8 mouse cellular contexts compared by ENCODE assay signal in the genomic region with DNA sequence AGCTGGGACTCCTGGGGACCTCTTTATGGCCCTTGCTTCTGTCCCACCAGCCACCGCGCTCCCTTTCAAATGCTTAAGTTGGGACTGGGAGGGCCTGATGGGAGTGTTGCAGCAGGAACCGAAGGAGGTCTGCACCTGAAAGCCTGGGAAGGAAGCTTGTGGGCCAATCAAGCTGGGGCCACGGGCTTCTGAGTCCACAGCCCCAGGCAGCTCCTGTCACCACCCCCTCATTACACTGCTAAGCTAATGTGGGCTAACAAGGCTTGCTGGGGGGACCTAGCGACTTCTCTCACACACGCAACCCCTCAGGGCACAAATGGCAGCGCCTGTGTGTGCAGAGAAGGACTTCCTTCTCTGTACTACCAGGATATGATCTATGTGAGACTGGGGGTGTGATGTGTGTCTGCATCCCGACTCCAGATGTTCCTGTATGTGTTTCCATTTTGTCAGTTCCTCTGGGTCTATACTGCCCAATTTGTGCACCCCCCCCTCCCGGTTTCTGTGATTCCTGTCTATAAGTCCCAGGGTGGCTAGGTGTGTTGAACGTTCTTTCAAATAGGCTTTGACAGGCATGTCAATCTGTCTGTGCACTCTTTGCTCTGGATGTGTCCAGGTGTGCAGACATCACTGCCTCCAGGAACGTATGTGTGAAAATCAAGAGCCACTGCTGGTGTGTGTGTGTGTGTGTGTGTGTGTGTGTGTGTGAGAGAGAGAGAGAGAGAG. TPM values are rescaled to one million over a fixed set of nuclear protein-coding genes. Genes with fewer than 3 reads are reported as not detected.
A peak's percentile ranks its signal among the peaks of the same experiment; 100 is the strongest.
DNase-seq lines count a peak whose midpoint lies in the region; ATAC-seq and TF ChIP-seq lines count a peak whose summit lies in the region.

No protein-coding gene starts in this region.

- no peak overlapping the region for H3K27ac ChIP-seq in gastrocnemius, adult 2 months
- peak overlapping the region; percentile 98 for H3K27ac ChIP-seq in forebrain, embryonic 13.5 days
- H3K27ac ChIP-seq in midbrain, embryonic 10.5 days (replicated peaks): peak overlapping the region; percentile 89

- peaks cover 6% of the 10 kb centered on the region for H3K9me3 ChIP-seq in E14TG2a.4 (ENCODE audit: low read length)
- no peaks in the 10 kb centered on the region for H3K9me3 ChIP-seq in forebrain, embryonic 13.5 days (replicated peaks)
- H3K9me3 ChIP-seq in midbrain, embryonic 10.5 days (replicated peaks): no peaks in the 10 kb centered on the region

- H3K27me3 ChIP-seq in E14TG2a.4 (ENCODE audit: insufficient read depth, low read length): peaks cover 83% of the 10 kb centered on the region
- H3K27me3 ChIP-seq in forebrain, embryonic 13.5 days: peaks cover 39% of the 10 kb centered on the region
- H3K27me3 ChIP-seq in midbrain, embryonic 10.5 days (ENCODE audit: low read depth, poor library complexity, severe bottlenecking): peaks cover 100% of the 10 kb centered on the region

- H3K4me2 ChIP-seq in forebrain, embryonic 13.5 days: peak overlapping the region; percentile 89

- WGBS in forebrain, embryonic 13.5 days: 4% methylated on average over 11 of the region's 11 CpGs
- WGBS in midbrain, embryonic 10.5 days: 6% methylated on average over 11 of the region's 11 CpGs

- no peak for DNase-seq in gastrocnemius, adult 2 months
- no peak for DNase-seq in gastrocnemius, postnatal 36 days
- peak; percentile 29 for DNase-seq in midbrain, embryonic 10.5 days (ENCODE audit: low spot score)
- no peak for DNase-seq in layer of hippocampus, adult 11-12 months (ENCODE audit: low spot score)
- no peak for DNase-seq in left cerebral cortex, adult 9 months (ENCODE audit: low spot score in 2 of 2)
- DNase-seq in urinary bladder, adult 18-20 months (ENCODE audit: low spot score in 2 of 2): no peak

- peak overlapping the region; percentile 83 for H3K4me3 ChIP-seq in gastrocnemius, adult 2 months
- peak overlapping the region; percentile 79 for H3K4me3 ChIP-seq in E14TG2a.4 (replicated peaks; ENCODE audit: low read length)
- H3K4me3 ChIP-seq in forebrain, embryonic 13.5 days: peak overlapping the region; percentile 45
- H3K4me3 ChIP-seq in midbrain, embryonic 10.5 days: peak overlapping the region; percentile 62

- peaks cover 84% of the 10 kb centered on the region for H3K4me1 ChIP-seq in E14TG2a.4 (replicated peaks; ENCODE audit: low read depth, low read length)
- peaks cover 79% of the 10 kb centered on the region for H3K4me1 ChIP-seq in forebrain, embryonic 13.5 days
- H3K4me1 ChIP-seq in midbrain, embryonic 10.5 days: peaks cover 85% of the 10 kb centered on the region

- TF ChIP-seq CTCF in gastrocnemius, adult 2 months (IDR thresholded peaks at IDR 0.05): no peak
- no peak for TF ChIP-seq CTCF in E14TG2a.4 (conservative IDR thresholded peaks at IDR 0.05; ENCODE audit: low read length)

- ATAC-seq in forebrain, embryonic 13.5 days: no peak

- H3K36me3 ChIP-seq in E14TG2a.4 (ENCODE audit: insufficient read depth, low read length): peaks cover 5% of the 10 kb centered on the region
- no peaks in the 10 kb centered on the region for H3K36me3 ChIP-seq in forebrain, embryonic 13.5 days (ENCODE audit: poor library complexity, severe bottlenecking)
- H3K36me3 ChIP-seq in midbrain, embryonic 10.5 days: no peaks in the 10 kb centered on the region

- H3K9ac ChIP-seq in forebrain, embryonic 13.5 days: peak overlapping the region; percentile 77

- intact Hi-C loops in gastrocnemius, adult 2 months (cut with DNase I): no loop called here
- intact Hi-C loops in gastrocnemius, postnatal 36 days (cut with DNase I): no loop called here

RNA-seq across cellular contexts. Expression of gene Ndufa4l2, which starts 3.7 kb away (rescaled TPM):
- 10 to 100 TPM in 1 of 2 experiments, 1 to 10 TPM in 1; 8.1 to 16.5 TPM for total RNA-seq in gastrocnemius, adult 2 months (2021)
- total RNA-seq in gastrocnemius, postnatal 36 days (2021): 10 to 100 TPM; 11.0 to 11.3 TPM
- polyA plus RNA-seq in forebrain, embryonic 13.5 days (2015; fragmentation: Nextera tagmentation; extraction: Ambion mirVana): 11.9 and 12.8 TPM in 2 replicates
- 5.2 and 5.8 TPM in 2 replicates for polyA plus RNA-seq in midbrain, embryonic 10.5 days (2016; fragmentation: Nextera tagmentation; extraction: Ambion mirVana)

RNA-seq across cellular contexts. Expression of gene Stac3, which starts 9.6 kb away (rescaled TPM):
- 100 to 1,000 TPM; 393 to 462 TPM for total RNA-seq in gastrocnemius, adult 2 months (2021)
- 100 to 1,000 TPM; 342 to 376 TPM for total RNA-seq in gastrocnemius, postnatal 36 days (2021)
- polyA plus RNA-seq in forebrain, embryonic 13.5 days (2015; fragmentation: Nextera tagmentation; extraction: Ambion mirVana): 1.0 and 1.1 TPM in 2 replicates
- polyA plus RNA-seq in midbrain, embryonic 10.5 days (2016; fragmentation: Nextera tagmentation; extraction: Ambion mirVana): 0.52 and 0.62 TPM in 2 replicates

RNA-seq across cellular contexts. Expression of gene Shmt2, which starts 11.2 kb away (rescaled TPM):
- 10 to 100 TPM; 22.7 to 28.9 TPM for total RNA-seq in gastrocnemius, adult 2 months (2021)
- total RNA-seq in gastrocnemius, postnatal 36 days (2021): 10 to 100 TPM; 23.4 to 26.4 TPM
- polyA plus RNA-seq in forebrain, embryonic 13.5 days (2015; fragmentation: Nextera tagmentation; extraction: Ambion mirVana): 89.6 and 91.5 TPM in 2 replicates
- 107 and 121 TPM in 2 replicates for polyA plus RNA-seq in midbrain, embryonic 10.5 days (2016; fragmentation: Nextera tagmentation; extraction: Ambion mirVana)

RNA-seq across cellular contexts. Expression of gene Nxph4, which starts 23.3 kb away (rescaled TPM):
- under 1 TPM; 0.17 to 0.23 TPM for total RNA-seq in gastrocnemius, adult 2 months (2021)
- total RNA-seq in gastrocnemius, postnatal 36 days (2021): under 1 TPM; 0.20 TPM
- 36.8 and 50.7 TPM in 2 replicates for polyA plus RNA-seq in forebrain, embryonic 13.5 days (2015; fragmentation: Nextera tagmentation; extraction: Ambion mirVana)
- 19.4 and 27.2 TPM in 2 replicates for polyA plus RNA-seq in midbrain, embryonic 10.5 days (2016; fragmentation: Nextera tagmentation; extraction: Ambion mirVana)
